Mouse (Mus musculus): ENCODE measurements around the gene Fastk. TPM values are rescaled to one million over a fixed set of nuclear protein-coding genes. Genes with fewer than 3 reads are reported as not detected.

The Fastk gene
- polyA plus RNA-seq, 1 experiment from 2014 or later, result 158 TPM

DNA sequence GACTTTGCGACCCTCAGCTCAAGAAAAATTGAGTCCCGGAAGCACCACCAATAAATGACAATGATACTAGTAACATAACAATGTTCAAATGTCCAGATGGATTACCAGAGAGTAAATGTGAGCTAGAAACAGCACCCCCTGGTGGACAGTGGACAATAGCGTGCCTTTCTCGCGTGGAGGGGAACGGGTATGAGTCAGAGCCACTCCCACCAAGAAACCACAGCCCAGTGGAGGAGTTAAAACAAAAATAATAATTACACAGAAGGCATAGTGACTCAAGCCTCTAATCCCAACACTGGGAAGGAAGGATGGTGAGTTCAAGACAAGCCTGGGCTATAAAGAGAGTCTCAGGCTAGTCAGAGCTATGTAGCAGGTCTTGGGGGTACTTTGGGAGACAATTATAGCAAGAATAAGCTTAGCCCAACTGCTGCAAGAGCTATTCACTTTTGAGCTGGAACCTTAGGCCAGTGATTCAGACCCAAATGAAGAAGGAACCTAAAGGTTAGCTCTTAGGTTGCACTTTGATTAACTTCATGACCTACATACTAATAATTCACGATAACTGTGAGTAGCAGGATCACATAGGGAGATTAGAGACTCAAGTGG lies 51.6 kb downstream of the Fastk start, which contains the start of gene Abcb8:
Gene Abcb8 (plus strand): TSS at position 272 of the 606 bp plus-strand sequence.
- ATAC-seq (replicated peaks; ENCODE audit: insufficient number of reproducible peaks, low FRiP score, low TSS enrichment), result no peak

DNA sequence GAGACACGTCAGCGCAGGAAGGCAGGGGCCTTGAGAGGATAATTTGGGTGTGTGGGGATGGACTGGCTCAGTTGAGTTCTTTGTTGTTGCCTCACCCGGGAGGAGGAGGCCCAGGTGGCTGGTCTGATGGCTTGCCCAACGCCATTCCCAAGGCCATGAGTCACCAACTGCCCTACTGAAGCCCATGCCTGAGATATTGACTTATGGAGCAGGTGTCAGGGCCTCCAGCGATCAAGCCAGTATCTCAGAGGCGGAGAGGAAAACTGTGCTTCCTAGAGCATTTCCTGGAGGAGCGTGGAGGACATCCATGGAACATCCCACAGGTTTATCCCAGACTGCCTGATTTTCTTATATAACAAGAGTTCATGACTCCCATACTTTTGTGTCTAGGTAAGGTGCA lies 52.4 kb downstream of the Fastk start:
- H3K4me1 ChIP-seq (ENCODE audit: control insufficient read depth, insufficient read depth, low read length), result peaks cover 10% of the 10 kb centered on the region
- H3K4me3 ChIP-seq (ENCODE audit: low read depth, low read length), result no peak overlapping the region
- no peak for ATAC-seq (replicated peaks; ENCODE audit: insufficient number of reproducible peaks, low FRiP score, low TSS enrichment)
- WGBS (ENCODE audit: insufficient replicate concordance), result 70% methylated on average over 7 of the region's 7 CpGs
- H3K27me3 ChIP-seq (ENCODE audit: control insufficient read depth, insufficient read depth, low read length), result no peaks in the 10 kb centered on the region
- no peaks in the 10 kb centered on the region for H3K9me3 ChIP-seq (replicated peaks; ENCODE audit: control insufficient read depth, low read length)
- H3K27ac ChIP-seq (ENCODE audit: low read depth, low read length), result no peak overlapping the region
- no peak overlapping the region for H3K4me2 ChIP-seq
- no peak overlapping the region for H3K9ac ChIP-seq (ENCODE audit: low read depth, low read length)
- H3K36me3 ChIP-seq (ENCODE audit: control insufficient read depth, insufficient read depth, low read length), result no peaks in the 10 kb centered on the region

More for the DNA sequence above, 51.6 kb downstream of the Fastk start, which contains the start of gene Abcb8:
- H3K27me3 ChIP-seq (ENCODE audit: control insufficient read depth, insufficient read depth, low read length), result no peaks in the 10 kb centered on the region
- WGBS (ENCODE audit: insufficient replicate concordance), result 19% methylated on average over 7 of the region's 7 CpGs
- no peaks in the 10 kb centered on the region for H3K9me3 ChIP-seq (replicated peaks; ENCODE audit: control insufficient read depth, low read length)
- H3K4me2 ChIP-seq, result peak within 1 kb of the TSS; percentile 61
- peaks cover 8% of the 10 kb centered on the region for H3K4me1 ChIP-seq (ENCODE audit: control insufficient read depth, insufficient read depth, low read length)
- peak within 1 kb of the TSS; percentile 85 for H3K27ac ChIP-seq (ENCODE audit: low read depth, low read length)
- no peaks in the 10 kb centered on the region for H3K36me3 ChIP-seq (ENCODE audit: control insufficient read depth, insufficient read depth, low read length)
- H3K4me3 ChIP-seq (ENCODE audit: low read depth, low read length), result peak within 1 kb of the TSS; percentile 70
- H3K9ac ChIP-seq (ENCODE audit: low read depth, low read length), result peak within 1 kb of the TSS; percentile 77

- no peak for ATAC-seq (replicated peaks; ENCODE audit: insufficient number of reproducible peaks, low FRiP score, low TSS enrichment)
- peaks cover 16% of the 10 kb centered on the region for H3K4me1 ChIP-seq (ENCODE audit: control insufficient read depth, insufficient read depth, low read length)
- WGBS (ENCODE audit: insufficient replicate concordance), result 72% methylated on average over 7 of the region's 7 CpGs
- no peak within 1 kb of the TSS for H3K9ac ChIP-seq (ENCODE audit: low read depth, low read length)
- no peak within 1 kb of the TSS for H3K4me2 ChIP-seq
- no peaks in the 10 kb centered on the region for H3K9me3 ChIP-seq (replicated peaks; ENCODE audit: control insufficient read depth, low read length)
- H3K4me3 ChIP-seq (ENCODE audit: low read depth, low read length), result no peak within 1 kb of the TSS
- no peak within 1 kb of the TSS for H3K27ac ChIP-seq (ENCODE audit: low read depth, low read length)
- H3K36me3 ChIP-seq (ENCODE audit: control insufficient read depth, insufficient read depth, low read length), result no peaks in the 10 kb centered on the region
- H3K27me3 ChIP-seq (ENCODE audit: control insufficient read depth, insufficient read depth, low read length), result no peaks in the 10 kb centered on the region; the same call in 1 of the 2 replicates
Observed at GRCm38 (mm10) chr5:24391864-24392263, 53.2 kb downstream of the Fastk start, which contains the start of gene Atg9b. TSS of gene Atg9b (minus strand) at chr5:24392143.

- 79% methylated on average over 4 of the region's 4 CpGs for WGBS (ENCODE audit: insufficient replicate concordance)
- Histone ChIP-seq H3K4me2 (peak overlapping the region; percentile 20; the same call in 1 of the 2 replicates), H3K9ac (ENCODE audit: low read depth, low read length) (no peak overlapping the region), H3K27me3 (ENCODE audit: control insufficient read depth, insufficient read depth, low read length) (peaks cover 2% of the 10 kb centered on the region; the same call in 1 of the 2 replicates), H3K9me3 (replicated peaks; ENCODE audit: control insufficient read depth, low read length) (no peaks in the 10 kb centered on the region), H3K27ac (ENCODE audit: low read depth, low read length) (no peak overlapping the region), H3K4me3 (ENCODE audit: low read depth, low read length) (no peak overlapping the region), H3K36me3 (ENCODE audit: control insufficient read depth, insufficient read depth, low read length) (no peaks in the 10 kb centered on the region), H3K4me1 (ENCODE audit: control insufficient read depth, insufficient read depth, low read length) (peaks cover 23% of the 10 kb centered on the region)
- ATAC-seq (replicated peaks; ENCODE audit: insufficient number of reproducible peaks, low FRiP score, low TSS enrichment), result no peak
Observed at GRCm38 (mm10) chr5:24389658-24390020, 55.4 kb downstream of the Fastk start.

- Histone ChIP-seq H3K9ac (ENCODE audit: low read depth, low read length) (no peak overlapping the region), H3K36me3 (ENCODE audit: control insufficient read depth, insufficient read depth, low read length) (no peaks in the 10 kb centered on the region), H3K4me2 (peak overlapping the region; percentile 20; the same call in 1 of the 2 replicates), H3K27ac (ENCODE audit: low read depth, low read length) (no peak overlapping the region), H3K4me1 (ENCODE audit: control insufficient read depth, insufficient read depth, low read length) (peaks cover 23% of the 10 kb centered on the region), H3K27me3 (ENCODE audit: control insufficient read depth, insufficient read depth, low read length) (peaks cover 2% of the 10 kb centered on the region; the same call in 1 of the 2 replicates), H3K9me3 (replicated peaks; ENCODE audit: control insufficient read depth, low read length) (no peaks in the 10 kb centered on the region), H3K4me3 (ENCODE audit: low read depth, low read length) (no peak overlapping the region)
- no peak for ATAC-seq (replicated peaks; ENCODE audit: insufficient number of reproducible peaks, low FRiP score, low TSS enrichment)
- WGBS (ENCODE audit: insufficient replicate concordance), result 46% methylated on average over 6 of the region's 7 CpGs
Observed at GRCm38 (mm10) chr5:24389011-24389657, 56.0 kb downstream of the Fastk start.

Other genes starting within 250 kb of the Fastk start
- 19.4 and 20.8 TPM in 2 replicates for gene Kcnh2, start 93.7 kb downstream of the Fastk start, polyA plus RNA-seq (2014; fragmentation: Nextera tagmentation; extraction: Ambion mirVana)
- 21.5 and 30.4 TPM in 2 replicates for gene Nos3, start 80.5 kb downstream of the Fastk start, polyA plus RNA-seq (2014; fragmentation: Nextera tagmentation; extraction: Ambion mirVana)
- 0.49 and 1.5 TPM in 2 replicates for gene Atg9b, start 53.1 kb downstream of the Fastk start, polyA plus RNA-seq (2014; fragmentation: Nextera tagmentation; extraction: Ambion mirVana)
- 44.6 and 53.1 TPM in 2 replicates for gene Abcb8, start 51.6 kb downstream of the Fastk start, polyA plus RNA-seq (2014; fragmentation: Nextera tagmentation; extraction: Ambion mirVana)
- gene Asic3, start 31.9 kb downstream of the Fastk start, polyA plus RNA-seq (2014; fragmentation: Nextera tagmentation; extraction: Ambion mirVana), result 0.20 TPM in 1 of 2 replicates, not detected in the other
- gene Cdk5, start 21.8 kb downstream of the Fastk start, polyA plus RNA-seq (2014; fragmentation: Nextera tagmentation; extraction: Ambion mirVana), result 34.0 and 36.2 TPM in 2 replicates
- 17.7 and 17.9 TPM in 2 replicates for gene Slc4a2, start 21.4 kb downstream of the Fastk start, polyA plus RNA-seq (2014; fragmentation: Nextera tagmentation; extraction: Ambion mirVana)
- 21.5 and 22.6 TPM in 2 replicates for gene Tmub1, start 2.6 kb upstream of the Fastk start, polyA plus RNA-seq (2014; fragmentation: Nextera tagmentation; extraction: Ambion mirVana)
- gene Agap3, start 6.9 kb upstream of the Fastk start, polyA plus RNA-seq (2014; fragmentation: Nextera tagmentation; extraction: Ambion mirVana), result 24.6 and 28.8 TPM in 2 replicates
- 0.04 TPM in 1 of 2 replicates, not detected in the other for gene Gbx1, start 81.9 kb upstream of the Fastk start, polyA plus RNA-seq (2014; fragmentation: Nextera tagmentation; extraction: Ambion mirVana)
- gene Asb10, start 95.7 kb upstream of the Fastk start, polyA plus RNA-seq (2014; fragmentation: Nextera tagmentation; extraction: Ambion mirVana), result 3.2 and 3.4 TPM in 2 replicates
- gene 4931409K22Rik, start 111.5 kb upstream of the Fastk start, polyA plus RNA-seq (2014; fragmentation: Nextera tagmentation; extraction: Ambion mirVana), result not detected in 2 replicates
- 75.6 and 78.6 TPM in 2 replicates for gene Abcf2, start 132.2 kb upstream of the Fastk start, polyA plus RNA-seq (2014; fragmentation: Nextera tagmentation; extraction: Ambion mirVana)
- gene Chpf2, start 141.5 kb upstream of the Fastk start, polyA plus RNA-seq (2014; fragmentation: Nextera tagmentation; extraction: Ambion mirVana), result 8.1 and 9.8 TPM in 2 replicates
- gene Smarcd3, start 179.1 kb upstream of the Fastk start, polyA plus RNA-seq (2014; fragmentation: Nextera tagmentation; extraction: Ambion mirVana), result 73.2 and 76.1 TPM in 2 replicates
- 28.2 and 30.7 TPM in 2 replicates for gene Nub1, start 240.2 kb upstream of the Fastk start, polyA plus RNA-seq (2014; fragmentation: Nextera tagmentation; extraction: Ambion mirVana)

Data from heart, embryonic 11.5 days (tissue).